Mouse (Mus musculus) stomach, postnatal 0 days (tissue): ENCODE measurements around the gene Lipt2.

Experiments used
- CTCF ChIP-seq: IDR thresholded peaks from 2 replicates; pipeline ENCODE4 v1.5.1; 2016; ENCODE audit warnings: antibody characterized with exemption, low read depth, mild to moderate bottlenecking, moderate library complexity
- EP300 ChIP-seq: optimal IDR thresholded peaks from 2 replicates; pipeline ENCODE3; 2016; ENCODE audit warnings: antibody characterized with exemption

GRCm38 (mm10) chr7:100190167-100190566 lies 31.1 kb downstream of the Lipt2 start:
- TF ChIP-seq CTCF (no peak), EP300 (no peak)
